Mouse (Mus musculus) midbrain, postnatal 0 days (tissue): ENCODE results near the gene Slc24a2. TPM values are rescaled to one million over a fixed set of nuclear protein-coding genes. Genes with fewer than 3 reads are reported as not detected.

Experiments used
- ATAC-seq: fragments of 200-750 bp; cut with Nextera tagmentation; 2 replicates; pipeline ENCODE4 v1.8.0; 2017; ENCODE audit warnings: moderate number of reproducible peaks, mild to moderate bottlenecking, moderate TSS enrichment, moderate library complexity; ENCODE audit not compliant: low FRiP score
- DNase-seq: peaks from one replicate; pipeline ENCODE4 v3.0.0-alpha.2; 2015; ENCODE audit warnings: low spot score
- H3K27ac ChIP-seq: fragments of 300-500 bp; sonication (generic); 2 replicates; pipeline ENCODE4 v1.5.1; 2014; ENCODE audit warnings: low read depth, mild to moderate bottlenecking, low read length, mixed read lengths
- H3K27me3 ChIP-seq: fragments of 300-500 bp; sonication (generic); 2 replicates; pipeline ENCODE4 v1.6.1; 2014; ENCODE audit warnings: low read length, control low read depth, mixed read lengths; ENCODE audit not compliant: insufficient read depth
- H3K36me3 ChIP-seq: fragments of 300-500 bp; sonication (generic); 2 replicates; pipeline ENCODE4 v1.6.1; 2014; ENCODE audit warnings: low read length, control low read depth, mixed read lengths; ENCODE audit not compliant: insufficient read depth
- H3K4me1 ChIP-seq: fragments of 300-500 bp; sonication (generic); 2 replicates; pipeline ENCODE4 v1.6.1; 2014; ENCODE audit warnings: mild to moderate bottlenecking, control low read depth, antibody characterized with exemption, low read length, mixed read lengths; ENCODE audit not compliant: insufficient read depth
- H3K4me2 ChIP-seq: fragments of 300-500 bp; sonication (generic); 2 replicates; pipeline ENCODE4 v1.6.1; 2014; ENCODE audit warnings: low read depth, mild to moderate bottlenecking, low read length, mixed read lengths; ENCODE audit not compliant: poor library complexity, severe bottlenecking
- H3K4me3 ChIP-seq: fragments of 300-500 bp; sonication (generic); 2 replicates; pipeline ENCODE4 v1.5.1; 2014; ENCODE audit warnings: low read depth, mild to moderate bottlenecking, low read length, moderate library complexity
- H3K9ac ChIP-seq: fragments of 300-500 bp; sonication (generic); replicated peaks from 2 replicates; pipeline ENCODE4 v1.6.1; 2014; ENCODE audit warnings: mild to moderate bottlenecking, low read length, moderate library complexity, mixed read lengths; ENCODE audit not compliant: poor library complexity, severe bottlenecking
- H3K9me3 ChIP-seq: fragments of 300-500 bp; sonication (generic); 2 replicates; pipeline ENCODE4 v1.6.1; 2016; ENCODE audit warnings: low read length, control low read depth
- CTCF ChIP-seq: IDR thresholded peaks from 2 replicates; pipeline ENCODE4 v1.5.1; 2016; ENCODE audit warnings: antibody characterized with exemption, mild to moderate bottlenecking
- WGBS: fragments of 180-500 bp; shearing (Covaris S2); extraction: QIAGEN DNeasy Blood & Tissue Kit; methylation state at CpG from one replicate; pipeline ENCODE4 v1.1.7; 2014; 5-methylcytosine and 5-hydroxymethylcytosine counted together
- polyA plus RNA-seq: library from polyadenylated mRNA; unstranded; fragments of >200 nt; fragmentation: Nextera tagmentation; extraction: Ambion mirVana; gene quantifications from 2 replicates; pipeline ENCODE4 v1.2.1, GENCODE M21; 2015
- total RNA-seq: library from RNA; depleted of rRNA; stranded (reverse); fragments of >200 nt; gene quantifications from 2 replicates; pipeline ENCODE4 v1.2.3, GENCODE M21; 2014

Gene Slc24a2
- total and polyA plus RNA-seq, 2 experiments from 2014 or later: 3.3 to 19.4 TPM

DNA sequence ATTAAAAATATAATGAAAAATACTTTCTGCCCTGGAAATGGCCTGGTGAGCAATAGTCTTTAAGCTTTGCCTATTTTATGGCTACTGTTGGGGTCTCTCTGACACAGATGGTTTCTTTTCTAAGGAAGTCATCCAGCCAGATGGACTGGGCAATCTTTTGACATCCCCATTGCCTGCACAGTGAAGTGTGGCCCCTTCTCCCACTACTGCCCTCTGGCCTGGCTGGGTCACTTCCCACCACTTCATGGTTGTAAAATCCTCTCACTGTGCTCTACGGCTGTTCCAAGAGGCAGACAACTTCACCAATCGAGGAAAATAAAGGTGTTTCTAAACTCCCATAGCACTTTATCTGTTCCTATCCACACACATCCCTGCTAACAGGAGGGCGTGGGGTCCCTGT, 208.7 kb downstream of the Slc24a2 start:
- no peak overlapping the region for H3K27ac ChIP-seq
- H3K4me2 ChIP-seq: no peak overlapping the region
- no peak for ATAC-seq
- H3K4me1 ChIP-seq: no peaks in the 10 kb centered on the region
- no peaks in the 10 kb centered on the region; the same call in 1 of the 2 replicates for H3K36me3 ChIP-seq
- DNase-seq: no peak
- no peak overlapping the region for H3K9ac ChIP-seq
- no peaks in the 10 kb centered on the region for H3K9me3 ChIP-seq
- 73% methylated on average over 3 of the region's 3 CpGs for WGBS
- TF ChIP-seq CTCF: no peak
- no peaks in the 10 kb centered on the region for H3K27me3 ChIP-seq
- H3K4me3 ChIP-seq: no peak overlapping the region

DNA sequence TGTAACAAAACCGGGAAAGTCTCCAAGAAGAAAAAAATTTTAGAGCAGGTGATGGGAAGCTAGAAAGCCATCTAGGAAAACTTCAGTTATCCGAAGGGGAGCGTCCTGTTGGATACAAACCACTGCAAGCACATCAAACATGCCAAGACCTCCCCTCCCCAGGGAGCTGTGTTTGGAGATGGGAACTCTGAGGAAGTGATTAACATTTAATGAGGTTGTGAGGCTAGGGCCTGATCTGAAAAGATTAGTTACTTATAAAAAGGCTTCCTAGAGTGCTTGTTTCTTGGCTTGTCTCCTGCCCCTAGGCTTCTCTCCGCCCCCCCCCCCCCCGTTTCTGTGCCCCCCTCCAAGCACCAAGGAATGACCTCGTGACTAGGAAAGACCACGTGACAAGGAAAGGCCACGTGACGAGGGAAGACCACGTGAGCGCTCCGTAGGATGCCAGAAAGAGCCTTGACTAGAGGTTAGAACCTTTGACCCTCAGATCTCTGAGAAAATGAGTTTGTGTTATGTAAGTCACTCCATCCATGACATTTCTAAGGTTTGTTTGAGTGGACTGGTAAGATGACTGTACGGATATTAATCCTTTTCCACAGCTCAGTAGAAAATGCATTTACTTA, 210.7 kb downstream of the Slc24a2 start:
- H3K27ac ChIP-seq: no peak overlapping the region
- no peak overlapping the region for H3K4me2 ChIP-seq
- no peak for DNase-seq
- H3K4me3 ChIP-seq: no peak overlapping the region
- no peak for TF ChIP-seq CTCF
- no peak for ATAC-seq
- no peaks in the 10 kb centered on the region for H3K4me1 ChIP-seq
- H3K9me3 ChIP-seq: no peaks in the 10 kb centered on the region
- no peak overlapping the region for H3K9ac ChIP-seq
- no peaks in the 10 kb centered on the region for H3K27me3 ChIP-seq
- H3K36me3 ChIP-seq: no peaks in the 10 kb centered on the region
- WGBS: 55% methylated on average over 13 of the region's 13 CpGs

DNA sequence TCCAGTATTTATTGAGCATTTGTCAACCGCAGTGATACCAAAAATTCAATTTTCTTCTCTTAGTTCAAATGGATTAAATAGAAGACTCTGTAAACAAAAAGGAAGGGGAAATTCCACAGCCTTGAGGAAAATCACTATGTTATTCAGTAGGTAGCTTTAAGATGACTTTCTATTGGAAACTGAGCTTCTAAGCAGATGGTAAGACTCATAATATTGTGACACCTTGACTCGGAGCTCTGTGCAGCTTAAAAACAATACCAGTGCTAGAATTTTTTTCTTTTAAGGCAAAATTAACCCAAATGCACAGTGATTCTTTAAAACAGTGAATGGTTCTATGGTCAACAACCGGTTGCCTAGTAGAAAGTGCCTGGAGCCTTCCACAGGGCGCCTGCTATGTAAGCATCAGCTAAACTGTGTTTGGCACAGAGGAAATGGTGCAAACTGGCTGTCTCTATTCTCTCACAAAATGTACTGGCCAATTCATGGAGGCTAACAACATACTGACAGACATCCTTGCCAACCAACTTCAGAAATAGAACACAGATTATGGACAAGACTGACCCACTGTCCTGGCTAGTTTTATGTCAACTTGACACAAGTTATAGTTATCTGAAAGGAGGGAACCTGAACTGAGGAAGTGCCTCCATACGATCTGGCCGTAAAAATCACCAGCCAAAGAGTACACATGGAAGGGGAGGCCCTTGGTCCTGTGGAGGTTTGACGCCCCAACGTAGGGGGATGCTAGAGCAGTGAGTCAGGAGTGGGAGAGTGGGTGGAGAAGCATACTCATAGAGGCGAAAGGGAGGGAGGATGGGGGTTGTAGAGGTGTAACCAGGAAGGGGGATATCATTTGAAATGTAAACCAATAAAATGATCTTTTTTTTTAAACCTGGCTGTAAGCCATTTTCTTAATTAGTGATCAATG, 211.9 kb downstream of the Slc24a2 start:
- no peak for DNase-seq
- 85% methylated on average over 9 of the region's 9 CpGs for WGBS
- Histone ChIP-seq H3K27me3 (no peaks in the 10 kb centered on the region), H3K27ac (no peak overlapping the region), H3K4me2 (no peak overlapping the region), H3K36me3 (no peaks in the 10 kb centered on the region), H3K4me1 (no peaks in the 10 kb centered on the region), H3K4me3 (no peak overlapping the region), H3K9me3 (no peaks in the 10 kb centered on the region), H3K9ac (no peak overlapping the region)
- ATAC-seq: no peak
- no peak for TF ChIP-seq CTCF

DNA sequence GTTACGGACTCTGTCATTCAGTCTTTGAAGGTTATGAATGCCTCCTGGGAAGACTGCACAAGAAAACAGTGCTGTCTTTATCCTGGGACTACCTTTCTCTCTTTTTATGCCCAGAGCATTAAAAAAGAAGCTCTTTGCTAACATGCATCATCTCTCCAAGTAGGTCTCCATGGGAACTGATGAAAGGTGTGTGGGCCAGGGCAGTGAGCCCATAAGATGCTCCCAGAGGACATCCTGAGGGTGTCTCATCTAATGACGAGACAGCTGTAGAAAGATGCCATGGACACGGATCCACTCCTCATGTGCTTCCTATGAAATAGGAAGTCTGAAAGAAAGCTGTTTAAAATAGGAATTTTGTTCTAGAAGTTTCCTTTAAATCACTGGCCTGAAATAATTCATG, 212.8 kb downstream of the Slc24a2 start:
- WGBS: 61% methylated on average over 3 of the region's 3 CpGs
- H3K27me3 ChIP-seq: no peaks in the 10 kb centered on the region
- DNase-seq (no peak), ATAC-seq (no peak)
- H3K4me1 ChIP-seq: no peaks in the 10 kb centered on the region
- H3K9ac ChIP-seq: no peak overlapping the region
- no peak overlapping the region for H3K4me2 ChIP-seq
- H3K9me3 ChIP-seq: no peaks in the 10 kb centered on the region
- H3K4me3 ChIP-seq: no peak overlapping the region
- TF ChIP-seq CTCF: no peak
- H3K36me3 ChIP-seq: no peaks in the 10 kb centered on the region
- H3K27ac ChIP-seq: no peak overlapping the region

DNA sequence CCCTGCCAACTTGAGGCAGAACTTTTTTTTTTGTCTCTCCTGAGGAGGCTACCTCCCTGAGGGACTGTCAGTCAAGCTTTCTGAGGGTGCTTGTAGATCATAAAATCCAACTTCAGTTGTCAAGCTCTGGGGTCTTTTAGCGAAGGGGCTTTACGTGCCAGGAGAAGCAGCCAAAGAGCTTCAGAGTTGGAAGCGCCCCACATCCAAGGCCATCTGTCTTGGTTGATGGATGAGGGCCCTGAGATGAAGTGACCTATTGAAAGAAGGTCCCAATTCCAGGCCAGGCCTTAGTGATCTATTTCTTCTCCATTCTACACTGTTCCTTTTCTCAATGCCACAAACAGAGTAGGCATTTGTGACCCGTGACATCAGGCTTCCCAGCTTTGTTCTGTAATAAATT, 214.5 kb downstream of the Slc24a2 start:
- Histone ChIP-seq H3K27ac (no peak overlapping the region), H3K9ac (no peak overlapping the region), H3K36me3 (no peaks in the 10 kb centered on the region), H3K4me1 (no peaks in the 10 kb centered on the region), H3K27me3 (no peaks in the 10 kb centered on the region), H3K4me3 (no peak overlapping the region), H3K4me2 (no peak overlapping the region), H3K9me3 (no peaks in the 10 kb centered on the region)
- DNase-seq (no peak), ATAC-seq (no peak)
- WGBS: 90% methylated on average over 4 of the region's 4 CpGs
- TF ChIP-seq CTCF: no peak
